Mouse (Mus musculus): ENCODE data around the gene Hmox2. TPM values are rescaled to one million over a fixed set of nuclear protein-coding genes. Genes with fewer than 3 reads are reported as not detected.

Hmox2 gene
- polyA plus RNA-seq, 1 experiment from 2014 or later = 36.6 TPM

GRCm38 (mm10) chr16:4763276-4763675, 37.1 kb downstream of the Hmox2 start:
- WGBS (ENCODE audit: insufficient replicate concordance) = 23% methylated on average over 2 of the region's 2 CpGs
- Histone ChIP-seq H3K27ac (replicated peaks) (no peak overlapping the region), H3K4me2 (no peak overlapping the region), H3K4me1 (replicated peaks) (no peaks in the 10 kb centered on the region; the same call in 1 of the 2 replicates), H3K9ac (no peak overlapping the region), H3K9me3 (replicated peaks) (no peaks in the 10 kb centered on the region), H3K4me3 (replicated peaks) (no peak overlapping the region), H3K36me3 (replicated peaks) (peaks cover 45% of the 10 kb centered on the region), H3K27me3 (no peaks in the 10 kb centered on the region)
- no peak for ATAC-seq (ENCODE audit: insufficient read depth)

GRCm38 (mm10) chr16:4765852-4766251, 39.7 kb downstream of the Hmox2 start:
- Histone ChIP-seq H3K9me3 (replicated peaks) (no peaks in the 10 kb centered on the region), H3K27ac (replicated peaks) (no peak overlapping the region), H3K4me3 (replicated peaks) (no peak overlapping the region), H3K36me3 (replicated peaks) (peaks cover 68% of the 10 kb centered on the region), H3K27me3 (no peaks in the 10 kb centered on the region), H3K9ac (no peak overlapping the region), H3K4me1 (replicated peaks) (no peaks in the 10 kb centered on the region; the same call in 1 of the 2 replicates), H3K4me2 (no peak overlapping the region)
- WGBS (ENCODE audit: insufficient replicate concordance) = 74% methylated on average over 2 of the region's 2 CpGs
- ATAC-seq (ENCODE audit: insufficient read depth) = no peak

- ATAC-seq (ENCODE audit: insufficient read depth) = no peak
- Histone ChIP-seq H3K4me1 (replicated peaks) (no peaks in the 10 kb centered on the region; the same call in 1 of the 2 replicates), H3K4me2 (no peak overlapping the region), H3K27ac (replicated peaks) (no peak overlapping the region), H3K36me3 (replicated peaks) (peaks cover 68% of the 10 kb centered on the region), H3K9ac (no peak overlapping the region), H3K27me3 (no peaks in the 10 kb centered on the region), H3K4me3 (replicated peaks) (no peak overlapping the region), H3K9me3 (replicated peaks) (no peaks in the 10 kb centered on the region)
- WGBS (ENCODE audit: insufficient replicate concordance) = 71% methylated on average over 6 of the region's 6 CpGs
Measured at GRCm38 (mm10) chr16:4767012-4767790, 41.0 kb downstream of the Hmox2 start.

DNA sequence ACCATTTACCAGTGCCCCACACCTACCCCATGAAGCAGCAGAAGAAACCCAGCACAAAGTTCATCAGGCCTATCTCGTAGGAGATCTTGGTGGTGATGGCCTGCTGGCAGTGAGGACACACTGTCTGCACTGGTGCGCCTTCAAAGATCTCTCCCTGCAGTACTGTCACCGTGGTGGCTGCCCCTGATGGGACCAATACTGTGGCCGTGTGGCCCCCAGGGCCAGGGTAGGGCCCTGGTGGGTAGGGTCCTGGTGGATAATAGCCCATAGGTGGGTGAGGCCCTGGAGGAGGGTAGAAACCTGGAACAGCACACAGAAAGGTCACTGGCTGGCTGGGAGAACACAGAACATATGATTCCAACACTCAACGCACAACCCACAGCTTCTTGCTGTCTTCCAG, 42.6 kb downstream of the Hmox2 start:
- no peak overlapping the region for H3K27ac ChIP-seq (replicated peaks)
- WGBS (ENCODE audit: insufficient replicate concordance) = 84% methylated on average over 5 of the region's 5 CpGs
- H3K4me2 ChIP-seq = no peak overlapping the region
- H3K9ac ChIP-seq = no peak overlapping the region
- no peak overlapping the region for H3K4me3 ChIP-seq (replicated peaks)
- peaks cover 61% of the 10 kb centered on the region for H3K36me3 ChIP-seq (replicated peaks)
- H3K9me3 ChIP-seq (replicated peaks) = no peaks in the 10 kb centered on the region
- ATAC-seq (ENCODE audit: insufficient read depth) = 0 out of 2 replicates have a peak, but pooled peaks have one; percentile 12
- peaks cover 5% of the 10 kb centered on the region; the same call in 1 of the 2 replicates for H3K4me1 ChIP-seq (replicated peaks)
- no peaks in the 10 kb centered on the region for H3K27me3 ChIP-seq

GRCm38 (mm10) chr16:4773289-4773970, 47.3 kb downstream of the Hmox2 start:
- 39% methylated on average over 1 of the region's 1 CpGs for WGBS (ENCODE audit: insufficient replicate concordance)
- ATAC-seq (ENCODE audit: insufficient read depth) = no peak
- no peak overlapping the region for H3K4me2 ChIP-seq

DNA sequence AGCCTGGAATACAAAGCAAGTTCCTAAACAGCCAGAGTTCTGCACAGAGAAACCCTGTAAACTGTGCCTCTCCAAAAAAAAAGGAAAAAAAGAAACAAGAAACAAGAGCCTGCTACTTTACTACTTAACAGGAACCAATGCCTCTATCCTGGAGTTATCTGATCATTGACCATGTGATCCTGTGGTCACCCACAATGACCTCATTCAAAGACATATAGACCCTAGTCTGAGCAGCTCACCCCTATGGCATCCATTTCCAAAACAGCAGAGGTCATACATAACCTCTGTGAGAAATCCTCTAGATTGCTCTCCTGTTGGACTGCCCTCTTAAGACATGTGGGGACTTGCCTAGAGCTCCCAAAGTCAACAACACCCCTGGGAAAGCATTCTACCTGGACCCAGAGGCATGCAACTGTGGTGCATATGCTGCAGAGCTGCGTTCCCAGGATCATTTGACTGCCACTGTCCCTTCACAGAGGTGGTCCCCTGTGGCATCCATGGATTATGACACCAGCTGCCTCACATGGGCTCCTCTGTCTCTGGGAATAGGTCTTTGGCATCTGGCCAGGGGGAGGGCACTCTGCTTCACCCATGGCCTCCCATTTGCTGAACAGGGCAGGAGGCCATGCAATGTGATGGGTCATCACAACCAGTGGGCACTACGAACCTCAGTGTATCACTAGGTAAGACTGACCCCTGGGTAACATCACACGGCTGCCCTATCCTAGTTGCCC, 51.2 kb downstream of the Hmox2 start:
- no peak overlapping the region for H3K27ac ChIP-seq (replicated peaks)

More at GRCm38 (mm10) chr16:4773289-4773970, 47.3 kb downstream of the Hmox2 start:
- Histone ChIP-seq H3K36me3 (replicated peaks) (peaks cover 21% of the 10 kb centered on the region), H3K27ac (replicated peaks) (no peak overlapping the region), H3K27me3 (no peaks in the 10 kb centered on the region), H3K4me1 (replicated peaks) (peaks cover 22% of the 10 kb centered on the region; the same call in 1 of the 2 replicates), H3K4me3 (replicated peaks) (no peak overlapping the region), H3K9ac (no peak overlapping the region), H3K9me3 (replicated peaks) (no peaks in the 10 kb centered on the region)

GRCm38 (mm10) chr16:4777905-4778609, 51.9 kb downstream of the Hmox2 start:
- Histone ChIP-seq H3K9ac (no peak overlapping the region), H3K36me3 (replicated peaks) (no peaks in the 10 kb centered on the region), H3K4me2 (no peak overlapping the region), H3K9me3 (replicated peaks) (no peaks in the 10 kb centered on the region), H3K27ac (replicated peaks) (no peak overlapping the region), H3K4me3 (replicated peaks) (no peak overlapping the region), H3K4me1 (replicated peaks) (peaks cover 22% of the 10 kb centered on the region; the same call in 1 of the 2 replicates), H3K27me3 (no peaks in the 10 kb centered on the region)
- 63% methylated on average over 4 of the region's 4 CpGs for WGBS (ENCODE audit: insufficient replicate concordance)
- ATAC-seq (ENCODE audit: insufficient read depth) = no peak

More for the DNA sequence above, 51.2 kb downstream of the Hmox2 start:
- 67% methylated on average over 3 of the region's 3 CpGs for WGBS (ENCODE audit: insufficient replicate concordance)
- Histone ChIP-seq H3K9me3 (replicated peaks) (no peaks in the 10 kb centered on the region), H3K9ac (no peak overlapping the region), H3K4me3 (replicated peaks) (no peak overlapping the region), H3K4me1 (replicated peaks) (peaks cover 22% of the 10 kb centered on the region; the same call in 1 of the 2 replicates), H3K27me3 (no peaks in the 10 kb centered on the region), H3K36me3 (replicated peaks) (no peaks in the 10 kb centered on the region), H3K4me2 (no peak overlapping the region)
- ATAC-seq (ENCODE audit: insufficient read depth) = no peak; the same call in 1 of the 2 replicates

DNA sequence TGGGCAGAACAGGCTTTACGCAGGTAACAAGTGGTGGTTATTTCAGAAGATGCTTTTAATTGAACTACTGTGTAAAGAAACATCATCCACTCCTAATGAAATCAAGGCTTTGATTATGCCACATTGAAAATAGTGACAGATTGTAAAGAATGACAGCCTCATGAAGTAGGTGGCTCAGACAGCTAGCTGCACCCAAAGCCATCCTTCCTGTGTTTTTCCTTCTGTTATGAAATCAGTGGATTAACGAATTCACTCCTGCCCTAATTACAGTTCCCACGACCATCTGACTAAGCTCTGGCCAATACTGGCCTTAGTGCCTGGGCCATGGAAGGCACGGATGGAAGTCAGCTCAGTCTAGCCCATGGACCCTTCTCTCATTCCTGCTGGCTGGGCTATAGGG, 52.8 kb downstream of the Hmox2 start:
- no peak for ATAC-seq (ENCODE audit: insufficient read depth)
- Histone ChIP-seq H3K27ac (replicated peaks) (no peak overlapping the region), H3K4me2 (no peak overlapping the region), H3K27me3 (no peaks in the 10 kb centered on the region), H3K4me3 (replicated peaks) (no peak overlapping the region), H3K4me1 (replicated peaks) (0 out of 2 replicates have a peak, but pooled peaks cover 18% of the 10 kb centered on the region), H3K9me3 (replicated peaks) (no peaks in the 10 kb centered on the region), H3K36me3 (replicated peaks) (no peaks in the 10 kb centered on the region), H3K9ac (no peak overlapping the region)
- WGBS (ENCODE audit: insufficient replicate concordance) = 81% methylated on average over 4 of the region's 4 CpGs

- H3K9me3 ChIP-seq (replicated peaks) = no peaks in the 10 kb centered on the region
- H3K27ac ChIP-seq (replicated peaks) = no peak overlapping the region
- H3K4me1 ChIP-seq (replicated peaks) = 0 out of 2 replicates have a peak, but pooled peaks cover 15% of the 10 kb centered on the region
- no peak overlapping the region for H3K4me3 ChIP-seq (replicated peaks)
- no peaks in the 10 kb centered on the region for H3K27me3 ChIP-seq
- H3K36me3 ChIP-seq (replicated peaks) = no peaks in the 10 kb centered on the region
- no peak overlapping the region for H3K4me2 ChIP-seq
- no peak for ATAC-seq (ENCODE audit: insufficient read depth)
- WGBS (ENCODE audit: insufficient replicate concordance) = 66% methylated on average over 5 of the region's 5 CpGs
- no peak overlapping the region for H3K9ac ChIP-seq
Measured at GRCm38 (mm10) chr16:4781524-4782196, 55.5 kb downstream of the Hmox2 start.

- Histone ChIP-seq H3K27me3 (no peaks in the 10 kb centered on the region), H3K36me3 (replicated peaks) (no peaks in the 10 kb centered on the region), H3K4me1 (replicated peaks) (peaks cover 9% of the 10 kb centered on the region; the same call in 1 of the 2 replicates), H3K9ac (no peak overlapping the region), H3K27ac (replicated peaks) (no peak overlapping the region), H3K4me2 (no peak overlapping the region), H3K9me3 (replicated peaks) (no peaks in the 10 kb centered on the region), H3K4me3 (replicated peaks) (no peak overlapping the region)
- ATAC-seq (ENCODE audit: insufficient read depth) = no peak
Measured at GRCm38 (mm10) chr16:4782515-4782914, 56.4 kb downstream of the Hmox2 start.
